Mouse (Mus musculus) CH12.LX (cell line): ENCODE measurements around the gene H2-Eb2. TPM values are rescaled to one million over a fixed set of nuclear protein-coding genes. Genes with fewer than 3 reads are reported as not detected.

Experiments
- DNase-seq: peaks from one replicate; pipeline ENCODE4 v3.0.0-alpha.2; 2013; ENCODE audit errors: extremely low read depth
- H3K27ac ChIP-seq: 2 replicates; pipeline ENCODE4 v1.5.1; 2012; ENCODE audit warnings: low read depth, mild to moderate bottlenecking, control low read depth, moderate library complexity; ENCODE audit not compliant: insufficient read depth
- H3K27me3 ChIP-seq: replicated peaks from 2 replicates; pipeline ENCODE3; 2012; ENCODE audit warnings: inconsistent platforms
- H3K36me3 ChIP-seq, 2 experiments: replicated peaks in 1 of 2; 2 replicates each; pipeline versions ENCODE3 to v1.6.1; 2012; ENCODE audit warnings: inconsistent platforms in 1 of 2, low read length in 1 of 2, mild to moderate bottlenecking in 1 of 2, mixed read lengths in 1 of 2, moderate library complexity in 1 of 2; ENCODE audit not compliant: control insufficient read depth in 1 of 2, insufficient read depth in 1 of 2
- H3K4me1 ChIP-seq, 2 experiments: 2 replicates each; pipeline ENCODE4 v1.6.1; 2012; ENCODE audit warnings: inconsistent platforms in 1 of 2, moderate library complexity in 1 of 2; ENCODE audit not compliant: insufficient read depth in 2 of 2, control insufficient read depth in 1 of 2
- H3K4me2 ChIP-seq: 2 replicates; pipeline ENCODE4 v1.6.1; 2012; ENCODE audit warnings: low read depth, mild to moderate bottlenecking, control low read depth; ENCODE audit not compliant: poor library complexity, insufficient read depth, severe bottlenecking
- H3K4me3 ChIP-seq, 3 experiments: fragments of 150-350 bp in 1 of 3; sonication (generic) in 1 of 3; replicated peaks in 1 of 3; 2 replicates each; pipeline versions ENCODE3 to v1.5.1; 2011 to 2012; ENCODE audit warnings: low read depth in 2 of 3, low read length in 2 of 3, mild to moderate bottlenecking in 2 of 3, moderate library complexity in 2 of 3, control low read depth in 1 of 3, improper control_type of control experiment in 1 of 3, inconsistent platforms in 1 of 3, mixed read lengths in 1 of 3; ENCODE audit not compliant: poor library complexity in 1 of 3
- H3K79me2 ChIP-seq: replicated peaks from 2 replicates; pipeline ENCODE4 v1.6.1; 2012; ENCODE audit warnings: mild to moderate bottlenecking, moderate library complexity; ENCODE audit not compliant: control insufficient read depth, poor library complexity, insufficient read depth, severe bottlenecking; ENCODE audit errors: extremely low read depth
- H3K9ac ChIP-seq: 2 replicates; pipeline ENCODE4 v1.6.1; 2012; ENCODE audit warnings: low read depth, mild to moderate bottlenecking, control low read depth, moderate library complexity; ENCODE audit not compliant: insufficient read depth
- H3K9me3 ChIP-seq: replicated peaks from 2 replicates; pipeline ENCODE3; 2012; ENCODE audit warnings: low read length, inconsistent platforms, mixed read lengths
- BHLHE40 ChIP-seq: IDR thresholded peaks from 2 replicates; pipeline ENCODE4 v1.6.1; 2011; ENCODE audit warnings: mild to moderate bottlenecking, low read depth, low read length, improper control_type of control experiment
- CHD1 ChIP-seq: IDR thresholded peaks from 2 replicates; pipeline ENCODE4 v1.6.1; 2012; ENCODE audit warnings: low read depth, low read length, improper control_type of control experiment, inconsistent platforms
- E2F4 ChIP-seq: IDR thresholded peaks from 2 replicates; pipeline ENCODE4 v1.6.1; 2011; ENCODE audit warnings: low read depth, low read length, improper control_type of control experiment; ENCODE audit not compliant: insufficient replicate concordance
- EP300 ChIP-seq: IDR thresholded peaks from 2 replicates; pipeline ENCODE4 v1.6.1; 2011; ENCODE audit warnings: low read length, improper control_type of control experiment
- GABPA ChIP-seq: IDR thresholded peaks from 2 replicates; pipeline ENCODE4 v1.6.1; 2012; ENCODE audit warnings: low read depth, low read length, improper control_type of control experiment, inconsistent platforms; ENCODE audit not compliant: insufficient replicate concordance
- HCFC1 ChIP-seq: IDR thresholded peaks from 2 replicates; pipeline ENCODE4 v1.6.1; 2012; ENCODE audit warnings: low read depth, mild to moderate bottlenecking, inconsistent platforms, low read length, improper control_type of control experiment
- IRF4 ChIP-seq: IDR thresholded peaks from 2 replicates; pipeline ENCODE4 v1.6.1; 2014; ENCODE audit warnings: low read depth, mild to moderate bottlenecking, inconsistent platforms, low read length, improper control_type of control experiment
- JUN ChIP-seq: IDR thresholded peaks from 2 replicates; pipeline ENCODE4 v1.6.1; 2011; ENCODE audit warnings: low read depth, mild to moderate bottlenecking, low read length, improper control_type of control experiment, moderate library complexity; ENCODE audit not compliant: insufficient read depth
- JUND ChIP-seq: conservative IDR thresholded peaks from 2 replicates; pipeline ENCODE4 v1.6.1; 2011; ENCODE audit warnings: low read depth, low read length, improper control_type of control experiment
- KAT2A ChIP-seq: IDR thresholded peaks from 2 replicates; pipeline ENCODE4 v1.6.1; 2012; ENCODE audit warnings: low read length, improper control_type of control experiment, inconsistent platforms; ENCODE audit not compliant: insufficient replicate concordance
- MAZ ChIP-seq: IDR thresholded peaks from 2 replicates; pipeline ENCODE4 v1.6.1; 2012; ENCODE audit warnings: low read depth, mild to moderate bottlenecking, inconsistent platforms, low read length, improper control_type of control experiment, moderate library complexity
- MEF2A ChIP-seq: IDR thresholded peaks from 2 replicates; pipeline ENCODE4 v1.6.1; 2014; ENCODE audit warnings: low read depth, mild to moderate bottlenecking, inconsistent platforms, low read length, improper control_type of control experiment, borderline replicate concordance
- MYC ChIP-seq: IDR thresholded peaks from 2 replicates; pipeline ENCODE4 v1.6.1; 2011; ENCODE audit warnings: low read depth, mild to moderate bottlenecking, improper control_type of control experiment, low read length
- NELFE ChIP-seq: IDR thresholded peaks from 2 replicates; pipeline ENCODE4 v1.6.1; 2011; ENCODE audit warnings: low read depth, low read length, improper control_type of control experiment
- NRF1 ChIP-seq: IDR thresholded peaks from 2 replicates; pipeline ENCODE4 v1.6.1; 2014; ENCODE audit warnings: low read depth, mild to moderate bottlenecking, inconsistent platforms, low read length, improper control_type of control experiment, moderate library complexity
- POLR2AphosphoS2 ChIP-seq: IDR thresholded peaks from 2 replicates; pipeline ENCODE4 v1.6.1; 2011; ENCODE audit warnings: low read depth, low read length, improper control_type of control experiment
- RCOR1 ChIP-seq: conservative IDR thresholded peaks from 2 replicates; pipeline ENCODE4 v1.6.1; 2012; ENCODE audit warnings: low read depth, mild to moderate bottlenecking, inconsistent platforms, low read length, improper control_type of control experiment
- SIN3A ChIP-seq: IDR thresholded peaks from 2 replicates; pipeline ENCODE4 v1.6.1; 2012; ENCODE audit warnings: low read length, improper control_type of control experiment, inconsistent platforms
- SMC3 ChIP-seq: IDR thresholded peaks from 2 replicates; pipeline ENCODE4 v1.6.1; 2011; ENCODE audit warnings: low read depth, low read length, improper control_type of control experiment
- TBP ChIP-seq: conservative IDR thresholded peaks from 2 replicates; pipeline ENCODE4 v1.6.1; 2011; ENCODE audit warnings: low read depth, low read length, improper control_type of control experiment
- TCF12 ChIP-seq: IDR thresholded peaks from 2 replicates; pipeline ENCODE4 v1.6.1; 2014; ENCODE audit warnings: low read depth, mild to moderate bottlenecking, inconsistent platforms, low read length, improper control_type of control experiment
- UBTF ChIP-seq: IDR thresholded peaks from 2 replicates; pipeline ENCODE4 v1.6.1; 2012; ENCODE audit warnings: low read depth, mild to moderate bottlenecking, inconsistent platforms, low read length, improper control_type of control experiment, moderate library complexity
- ZKSCAN1 ChIP-seq: IDR thresholded peaks from 2 replicates; pipeline ENCODE4 v1.6.1; 2012; ENCODE audit warnings: low read depth, inconsistent platforms, low read length, improper control_type of control experiment, borderline replicate concordance
- ZMIZ1 ChIP-seq: IDR thresholded peaks from 2 replicates; pipeline ENCODE4 v1.6.1; 2012; ENCODE audit warnings: low read depth, mild to moderate bottlenecking, inconsistent platforms, low read length, improper control_type of control experiment
- dilution Hi-C: fragments of 300-500 bp; cut with MboI; formaldehyde crosslinking; loops from 2 replicates; pipeline ENCODE4 v1.14.3; 2020; ENCODE audit warnings: low sequenced_read_pairs; ENCODE audit not compliant: extremely low pct_unique_long_range_greater_than_20kb, extremely low pct_ligation_motif_present
- in situ Hi-C: fragments of 300-500 bp; cut with MboI; formaldehyde crosslinking; loops from 3 replicates; pipeline ENCODE4 v1.14.3; 2019; ENCODE audit warnings: low sequenced_read_pairs, low pct_ligation_motif_present, low pct_unique_long_range_greater_than_20kb, mixed read lengths
- polyA plus RNA-seq: library from polyadenylated mRNA; unstranded; fragments of >175 nt; gene quantifications from 2 replicates; pipeline ENCODE4 v1.2.1, GENCODE M21; 2012; ENCODE audit warnings: low read depth; ENCODE audit not compliant: insufficient read length
- total RNA-seq, 2 experiments: library from RNA; depleted of rRNA; stranded (reverse); fragments of 300-350 nt in 1 of 2; fragments of >200 nt in 1 of 2; gene quantifications; 2 replicates each; pipeline ENCODE4 v1.2.3; 2012 to 2014

The H2-Eb2 gene
- total and polyA plus RNA-seq, 3 experiments, result 5.8 to 11.4 (median 10.9) TPM

GRCm38 (mm10) chr17:34306407-34306806 is 19.1 kb upstream of the H2-Eb2 start (continued):
- no peak for TF ChIP-seq CHD1
- TF ChIP-seq E2F4, result no peak
- TF ChIP-seq UBTF, result no peak
- TF ChIP-seq TCF12, result peak; percentile 64; the same call in 1 of the 2 replicates
- peak; percentile 35; the same call in 1 of the 2 replicates for TF ChIP-seq SMC3
- TF ChIP-seq RCOR1, result no peak
- TF ChIP-seq POLR2AphosphoS2, result no peak
- no peak for TF ChIP-seq ZKSCAN1
- TF ChIP-seq HCFC1, result no peak
- TF ChIP-seq GABPA, result no peak
- peak; percentile 69; the same call in 1 of the 2 replicates for TF ChIP-seq MYC
- no peak for TF ChIP-seq MEF2A
- no peak for TF ChIP-seq EP300
- peak; percentile 55; the same call in 1 of the 2 replicates for TF ChIP-seq JUND
- TF ChIP-seq, all 38 proteins: peak for 12

DNA sequence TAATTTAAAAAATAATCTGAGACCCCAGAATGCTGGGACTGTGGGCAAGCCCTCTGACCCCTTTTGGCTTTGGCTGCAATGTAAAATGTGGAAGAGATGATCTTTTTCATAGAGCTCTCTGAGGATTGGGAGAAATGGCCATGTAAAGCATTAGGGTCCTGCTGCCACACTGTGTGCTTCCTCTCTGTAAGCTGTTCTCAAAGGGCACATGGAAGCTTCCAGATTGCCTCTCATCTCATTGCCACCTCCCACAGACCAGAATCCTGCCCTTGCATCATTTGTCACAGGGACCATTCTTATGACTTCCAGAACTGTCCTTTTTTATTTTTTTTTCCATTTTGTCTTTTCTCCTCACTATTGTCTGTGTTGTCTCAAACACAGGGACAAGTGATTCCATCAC is 18.2 kb upstream of the H2-Eb2 start:
- in situ Hi-C loops, result no loop called here
- no peak for TF ChIP-seq ZMIZ1
- peak; percentile 64 for TF ChIP-seq SIN3A
- TF ChIP-seq NRF1, result no peak
- TF ChIP-seq JUN, result no peak
- TF ChIP-seq ZKSCAN1, result peak; percentile 78
- TF ChIP-seq MAZ, result no peak
- no peak for TF ChIP-seq RCOR1
- no peak for TF ChIP-seq BHLHE40
- TF ChIP-seq TCF12, result no peak
- TF ChIP-seq NELFE, result no peak
- TF ChIP-seq TBP, result no peak
- TF ChIP-seq KAT2A, result no peak
- TF ChIP-seq MEF2A, result no peak
- no peak for TF ChIP-seq SMC3
- no peak for TF ChIP-seq IRF4
- TF ChIP-seq HCFC1, result no peak
- peaks cover 11% of the 10 kb centered on the region for H3K9me3 ChIP-seq
- peak overlapping the region in 2 of 3 experiments; percentile 79 to 84 for H3K4me3 ChIP-seq
- peaks cover 15 to 52% of the 10 kb centered on the region in 2 experiments for H3K4me1 ChIP-seq
- H3K36me3 ChIP-seq, result peaks cover 19 to 35% of the 10 kb centered on the region in 2 experiments
- DNase-seq, result no peak
- H3K9ac ChIP-seq, result 0 out of 2 replicates have a peak overlapping the region, but pooled peaks have one; percentile 97
- no peak overlapping the region for H3K27ac ChIP-seq
- peaks cover 23% of the 10 kb centered on the region for H3K79me2 ChIP-seq
- H3K4me2 ChIP-seq, result peak overlapping the region; percentile 43
- no peaks in the 10 kb centered on the region for H3K27me3 ChIP-seq
- dilution Hi-C loops, result no loop called here
